ENCODE assay signal across 8 mouse cellular contexts in the genomic region with DNA sequence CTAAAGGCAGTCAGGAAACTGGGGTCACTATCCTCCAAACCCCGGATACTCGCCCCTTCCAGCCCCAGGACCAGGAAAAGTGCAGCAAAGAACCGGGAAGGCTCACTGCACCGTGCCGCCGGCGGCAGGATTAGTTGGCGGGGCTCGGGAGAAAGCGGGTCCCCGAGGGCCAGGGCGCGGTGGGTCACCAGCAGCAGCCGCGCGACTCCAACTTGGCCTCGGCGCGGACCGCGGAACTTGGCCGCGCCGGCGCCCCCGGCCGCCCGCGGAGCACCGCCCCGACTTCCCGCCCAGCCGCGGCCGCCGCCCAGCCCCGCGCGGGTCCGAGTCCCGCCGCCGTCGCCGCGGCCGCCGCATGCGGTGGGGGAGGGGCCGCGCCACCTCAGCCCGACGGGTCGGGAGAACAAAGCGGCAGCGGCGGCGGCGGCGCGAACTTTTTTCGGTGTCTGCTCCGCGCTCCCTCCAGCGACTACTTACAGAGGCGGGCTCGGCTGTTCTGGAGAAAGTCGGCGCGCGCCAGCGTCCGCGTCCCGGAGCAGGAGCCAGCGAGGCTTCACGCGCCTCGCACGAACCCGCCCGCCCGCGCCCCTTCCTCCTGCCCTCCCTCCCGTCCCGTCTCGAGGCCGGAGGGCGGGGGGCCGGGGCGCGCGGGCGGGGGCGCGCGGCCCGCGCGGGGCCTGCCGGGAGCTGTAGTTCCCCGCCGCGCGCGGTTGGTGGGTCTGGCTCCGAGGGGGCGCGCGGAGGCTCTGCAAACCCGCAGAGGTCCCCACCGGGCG. TPM values are rescaled to one million over a fixed set of nuclear protein-coding genes. Genes with fewer than 3 reads are reported as not detected.
DNase-seq lines count a peak whose midpoint lies in the region; ATAC-seq and TF ChIP-seq lines count a peak whose summit lies in the region.

TSS of gene Prkd3 (minus strand) at position 609 of the 776 bp plus-strand sequence.

- peak; percentile 48 for TF ChIP-seq POLR2A in myocyte (IDR thresholded peaks at IDR 0.05; ENCODE audit: insufficient read length, low read depth)

- peak within 1 kb of the TSS; percentile 90 for H3K9ac ChIP-seq in forebrain, embryonic 11.5 days (ENCODE audit: low read length)
- H3K9ac ChIP-seq in heart, embryonic 14.5 days (ENCODE audit: low read length) = peak within 1 kb of the TSS; percentile 96
- peak within 1 kb of the TSS; percentile 91 for H3K9ac ChIP-seq in kidney, postnatal 0 days (ENCODE audit: low read depth, low read length)
- peak within 1 kb of the TSS; percentile 81 for H3K9ac ChIP-seq in liver, embryonic 12.5 days
- H3K9ac ChIP-seq in stomach, embryonic 14.5 days (replicated peaks; ENCODE audit: low read depth, low read length) = peak within 1 kb of the TSS; percentile 92

- no peaks in the 10 kb centered on the region for H3K36me3 ChIP-seq in forebrain, embryonic 11.5 days (ENCODE audit: control insufficient read depth, insufficient read depth, low read length)
- H3K36me3 ChIP-seq in heart, embryonic 14.5 days (ENCODE audit: control insufficient read depth, insufficient read depth, low read length) = no peaks in the 10 kb centered on the region
- H3K36me3 ChIP-seq in kidney, postnatal 0 days (ENCODE audit: insufficient read depth, low read length) = no peaks in the 10 kb centered on the region
- H3K36me3 ChIP-seq in liver, embryonic 12.5 days = no peaks in the 10 kb centered on the region
- no peaks in the 10 kb centered on the region for H3K36me3 ChIP-seq in myocyte (ENCODE audit: control insufficient read depth, insufficient read depth)
- no peaks in the 10 kb centered on the region for H3K36me3 ChIP-seq in stomach, embryonic 14.5 days (ENCODE audit: control insufficient read depth, insufficient read depth, low read length)

- H3K79me2 ChIP-seq in myocyte (ENCODE audit: control insufficient read depth, insufficient read depth) = peaks cover 46% of the 10 kb centered on the region

- H3K27me3 ChIP-seq in forebrain, embryonic 11.5 days (ENCODE audit: control insufficient read depth, insufficient read depth, low read length) = peaks cover 4% of the 10 kb centered on the region; the same call in 1 of the 2 replicates
- 0 out of 2 replicates have a peak, but pooled peaks cover 3% of the 10 kb centered on the region for H3K27me3 ChIP-seq in heart, embryonic 14.5 days (ENCODE audit: control insufficient read depth, insufficient read depth, low read length)
- no peaks in the 10 kb centered on the region for H3K27me3 ChIP-seq in kidney, postnatal 0 days (ENCODE audit: insufficient read depth, low read length)
- H3K27me3 ChIP-seq in liver, embryonic 12.5 days (replicated peaks) = peaks cover 13% of the 10 kb centered on the region
- no peaks in the 10 kb centered on the region for H3K27me3 ChIP-seq in myocyte (ENCODE audit: control insufficient read depth, insufficient read depth, insufficient read length)
- no peaks in the 10 kb centered on the region for H3K27me3 ChIP-seq in stomach, embryonic 14.5 days (ENCODE audit: control insufficient read depth, insufficient read depth, low read length)

- peak; percentile 93 for ATAC-seq in forebrain, embryonic 11.5 days (replicated peaks; ENCODE audit: low FRiP score)
- ATAC-seq in heart, embryonic 14.5 days (ENCODE audit: insufficient number of reproducible peaks, insufficient read depth, low FRiP score, low read depth) = peak; percentile 91
- ATAC-seq in kidney, postnatal 0 days (replicated peaks; ENCODE audit: low FRiP score, low read depth) = peak; percentile 92
- peak; percentile 87 for ATAC-seq in liver, embryonic 12.5 days
- peak; percentile 92 for ATAC-seq in stomach, embryonic 14.5 days (ENCODE audit: insufficient number of reproducible peaks, insufficient read depth, low FRiP score, low read depth)

- peak within 1 kb of the TSS; percentile 85 for H3K27ac ChIP-seq in forebrain, embryonic 11.5 days (ENCODE audit: low read depth, low read length)
- peak within 1 kb of the TSS; percentile 90 to 93 for H3K27ac ChIP-seq in heart, embryonic 14.5 days (replicated peaks in 1 of 2; ENCODE audit: control insufficient read depth in 1 of 2, insufficient read depth in 1 of 2, low read depth in 2 of 2, low read length in 2 of 2)
- H3K27ac ChIP-seq in kidney, postnatal 0 days = peak within 1 kb of the TSS; percentile 91
- H3K27ac ChIP-seq in liver, embryonic 12.5 days = peak within 1 kb of the TSS; percentile 80
- peak within 1 kb of the TSS; percentile 87 for H3K27ac ChIP-seq in stomach, embryonic 14.5 days (ENCODE audit: low read length)

- peak within 1 kb of the TSS; percentile 72 for H3ac ChIP-seq in myocyte (ENCODE audit: control insufficient read depth, insufficient read length)

- under 1% methylated on average over 52 of the region's 113 CpGs for WGBS in forebrain, embryonic 11.5 days
- WGBS in heart, embryonic 14.5 days = under 1% methylated on average over 82 of the region's 113 CpGs
- under 1% methylated on average over 102 of the region's 113 CpGs for WGBS in kidney, postnatal 0 days
- WGBS in liver, embryonic 12.5 days (ENCODE audit: insufficient replicate concordance) = under 1% methylated on average over 87 of the region's 113 CpGs
- under 1% methylated on average over 106 of the region's 113 CpGs for WGBS in stomach, embryonic 14.5 days

- no peaks in the 10 kb centered on the region for H3K9me3 ChIP-seq in forebrain, embryonic 11.5 days (ENCODE audit: control insufficient read depth, low read length)
- no peaks in the 10 kb centered on the region for H3K9me3 ChIP-seq in heart, embryonic 14.5 days (ENCODE audit: control insufficient read depth, low read length)
- H3K9me3 ChIP-seq in kidney, postnatal 0 days (replicated peaks; ENCODE audit: low read length) = no peaks in the 10 kb centered on the region
- no peaks in the 10 kb centered on the region for H3K9me3 ChIP-seq in liver, embryonic 12.5 days (replicated peaks)
- H3K9me3 ChIP-seq in stomach, embryonic 14.5 days (ENCODE audit: control insufficient read depth, low read depth, low read length) = no peaks in the 10 kb centered on the region

- DNase-seq in B cell, adult 2 months = peak; percentile 59 to 66
- DNase-seq in adrenal gland, postnatal 36 days = peak; percentile 61 to 81
- DNase-seq in forebrain, embryonic 11.5 days (ENCODE audit: low spot score) = peak; percentile 92
- peak; percentile 76 for DNase-seq in kidney, postnatal 0 days (ENCODE audit: low spot score)

- H3K4me2 ChIP-seq in forebrain, embryonic 11.5 days (ENCODE audit: low read depth, low read length, severe bottlenecking) = peak within 1 kb of the TSS; percentile 74
- H3K4me2 ChIP-seq in heart, embryonic 14.5 days (ENCODE audit: low read length) = peak within 1 kb of the TSS; percentile 82
- H3K4me2 ChIP-seq in kidney, postnatal 0 days (ENCODE audit: low read length) = peak within 1 kb of the TSS; percentile 87
- peak within 1 kb of the TSS; percentile 95 for H3K4me2 ChIP-seq in liver, embryonic 12.5 days
- H3K4me2 ChIP-seq in myocyte (ENCODE audit: low read depth) = peak within 1 kb of the TSS; percentile 93
- peak within 1 kb of the TSS; percentile 72 for H3K4me2 ChIP-seq in stomach, embryonic 14.5 days (replicated peaks; ENCODE audit: low read depth, low read length)

- peak within 1 kb of the TSS; percentile 78 for H3K4me3 ChIP-seq in forebrain, embryonic 11.5 days (ENCODE audit: low read depth, low read length)
- H3K4me3 ChIP-seq in heart, embryonic 14.5 days (ENCODE audit: control insufficient read depth in 1 of 2, insufficient read depth in 1 of 2, low read depth in 1 of 2, low read length in 2 of 2) = peak within 1 kb of the TSS; percentile 87 to 98
- H3K4me3 ChIP-seq in kidney, postnatal 0 days (replicated peaks; ENCODE audit: low read depth, low read length) = peak within 1 kb of the TSS; percentile 84
- peak within 1 kb of the TSS; percentile 75 for H3K4me3 ChIP-seq in liver, embryonic 12.5 days
- peak within 1 kb of the TSS; percentile 67 for H3K4me3 ChIP-seq in myocyte
- H3K4me3 ChIP-seq in stomach, embryonic 14.5 days (ENCODE audit: low read depth, low read length) = peak within 1 kb of the TSS; percentile 72

- peaks cover 3% of the 10 kb centered on the region; the same call in 1 of the 2 replicates for H3K4me1 ChIP-seq in forebrain, embryonic 11.5 days (replicated peaks; ENCODE audit: control insufficient read depth, insufficient read depth, low read length)
- peaks cover 8 to 38% of the 10 kb centered on the region in 2 experiments for H3K4me1 ChIP-seq in heart, embryonic 14.5 days (ENCODE audit: control insufficient read depth in 2 of 2, insufficient read depth in 2 of 2, low read length in 2 of 2)
- peaks cover 12% of the 10 kb centered on the region; the same call in 1 of the 2 replicates for H3K4me1 ChIP-seq in kidney, postnatal 0 days (replicated peaks; ENCODE audit: insufficient read depth, low read length)
- peaks cover 44% of the 10 kb centered on the region for H3K4me1 ChIP-seq in liver, embryonic 12.5 days
- peaks cover 17% of the 10 kb centered on the region for H3K4me1 ChIP-seq in stomach, embryonic 14.5 days (ENCODE audit: control insufficient read depth, insufficient read depth, low read length)

- no peak for TF ChIP-seq CTCF in kidney, postnatal 0 days (IDR thresholded peaks at IDR 0.05; ENCODE audit: low read depth)

TF ChIP-seq in myocyte, 11 proteins besides CTCF, POLR2A, EP300 and RAD21:
- TF ChIP-seq POLR2AphosphoS2 (IDR thresholded peaks at IDR 0.05; ENCODE audit: insufficient read length, low read depth) (peak; percentile 21), TCF3 (IDR thresholded peaks at IDR 0.05; ENCODE audit: insufficient read length, low read depth) (no peak), MYOG (IDR thresholded peaks at IDR 0.05; ENCODE audit: control insufficient read depth in 1 of 3, insufficient read depth in 1 of 3, insufficient read length in 2 of 3, low read depth in 2 of 3) (peak in 1 of 3 experiments; percentile 1), TCF12 (IDR thresholded peaks at IDR 0.05; ENCODE audit: insufficient read depth, poor library complexity, severe bottlenecking) (no peak), USF1 (IDR thresholded peaks at IDR 0.05; ENCODE audit: low read depth) (no peak)
TF ChIP-seq in myocyte: peak in this region for 2.

RNA-seq across cellular contexts. Expression of gene Prkd3, which starts in this region (rescaled TPM):
- total RNA-seq in adrenal gland, postnatal 36 days (2021) = 10 to 100 TPM; 26.0 to 32.2 TPM
- polyA plus RNA-seq in forebrain, embryonic 11.5 days (2014; fragmentation: Nextera tagmentation; extraction: Ambion mirVana) = 55.5 and 60.5 TPM in 2 replicates
- 27.1 and 28.2 TPM in 2 replicates for polyA plus RNA-seq in heart, embryonic 14.5 days (2014; fragmentation: Nextera tagmentation; extraction: Ambion mirVana)
- polyA plus RNA-seq in kidney, postnatal 0 days (2015; fragmentation: Nextera tagmentation; extraction: Ambion mirVana) = 27.5 and 28.9 TPM in 2 replicates
- polyA plus RNA-seq in liver, embryonic 12.5 days (2016; fragmentation: Nextera tagmentation; extraction: Ambion mirVana) = 12.9 and 13.3 TPM in 2 replicates
- polyA plus RNA-seq in myocyte (2012; fragmentation: generic; extraction: Trizol) = 11.4 TPM
- 47.5 and 49.9 TPM in 2 replicates for polyA plus RNA-seq in stomach, embryonic 14.5 days (2014; fragmentation: Nextera tagmentation; extraction: Ambion mirVana)

Comparison
In these comparisons a context has a peak if more than half of its experiments do, and no peak if none do; other contexts are left out.
1. Peak in every context shown above with its lines: DNase-seq, ATAC-seq, H3K4me3 ChIP-seq and H3K27ac ChIP-seq.